Mouse (Mus musculus) urinary bladder, postnatal 25 days (tissue): Measurements from ENCODE around the gene Fbxl7.
"Not testable (repeated sequence)": the region's sequence is repeated elsewhere in the genome, so short reads cannot be mapped to it uniquely, and the experiment has no call there.

Source experiments
- DNase-seq: peaks from one replicate; pipeline ENCODE4 v3.0.0; 2022; ENCODE audit warnings: low spot score

The Fbxl7 gene

GRCm38 (mm10) chr15:26812856-26813255 is 82.5 kb downstream of the Fbxl7 start:
- no peak for DNase-seq

GRCm38 (mm10) chr15:26809569-26809968 is 85.8 kb downstream of the Fbxl7 start:
- DNase-seq = no peak

- DNase-seq = no peak
Observed at GRCm38 (mm10) chr15:26804046-26804445, 91.3 kb downstream of the Fbxl7 start.

GRCm38 (mm10) chr15:26799457-26800021 is 95.8 kb downstream of the Fbxl7 start:
- no peak for DNase-seq

GRCm38 (mm10) chr15:26795937-26796336 is 99.4 kb downstream of the Fbxl7 start:
- DNase-seq = no peak

GRCm38 (mm10) chr15:26795518-26795917 is 99.9 kb downstream of the Fbxl7 start:
- no peak for DNase-seq

- DNase-seq = no peak
Observed at GRCm38 (mm10) chr15:26787148-26787547, 108.2 kb downstream of the Fbxl7 start.

- no peak for DNase-seq
Observed at GRCm38 (mm10) chr15:26780557-26780956, 114.8 kb downstream of the Fbxl7 start.

- no peak for DNase-seq
Observed at GRCm38 (mm10) chr15:26779129-26779528, 116.3 kb downstream of the Fbxl7 start.

GRCm38 (mm10) chr15:26775720-26776119 is 119.7 kb downstream of the Fbxl7 start:
- no peak for DNase-seq

- DNase-seq = no peak
Observed at GRCm38 (mm10) chr15:26774895-26775294, 120.5 kb downstream of the Fbxl7 start.

- no peak for DNase-seq
Observed at GRCm38 (mm10) chr15:26761651-26762050, 133.7 kb downstream of the Fbxl7 start.

GRCm38 (mm10) chr15:26748484-26748883 is 146.9 kb downstream of the Fbxl7 start:
- DNase-seq = no peak

- DNase-seq = no peak
Observed at GRCm38 (mm10) chr15:26732366-26732765, 163.0 kb downstream of the Fbxl7 start.

GRCm38 (mm10) chr15:26730760-26731159 is 164.6 kb downstream of the Fbxl7 start:
- no peak for DNase-seq

- not testable (repeated sequence) for DNase-seq
Observed at GRCm38 (mm10) chr15:26729341-26729740, 166.0 kb downstream of the Fbxl7 start.

- DNase-seq = no peak
Observed at GRCm38 (mm10) chr15:26718390-26719036, 176.9 kb downstream of the Fbxl7 start.

GRCm38 (mm10) chr15:26717952-26718351 is 177.4 kb downstream of the Fbxl7 start:
- DNase-seq = no peak

GRCm38 (mm10) chr15:26716181-26716580 is 179.2 kb downstream of the Fbxl7 start:
- no peak for DNase-seq

GRCm38 (mm10) chr15:26715635-26716034 is 179.7 kb downstream of the Fbxl7 start:
- no peak for DNase-seq

- no peak for DNase-seq
Observed at GRCm38 (mm10) chr15:26712271-26712670, 183.1 kb downstream of the Fbxl7 start.

- DNase-seq = no peak
Observed at GRCm38 (mm10) chr15:26704966-26705365, 190.4 kb downstream of the Fbxl7 start.

GRCm38 (mm10) chr15:26703156-26703840 is 192.1 kb downstream of the Fbxl7 start:
- no peak for DNase-seq
